Mouse (Mus musculus): ENCODE measurements at regions not wholly inside any gene's neighbourhood (a gene's known extent, or its start where the extent isn't known, plus 50 kb on each side); places are given as distances from the start of the nearest gene placed in this dataset.
"Not testable (repeated sequence)": the region's sequence is repeated elsewhere in the genome, so short reads cannot be mapped to it uniquely, and the experiment has no call there.

DNA sequence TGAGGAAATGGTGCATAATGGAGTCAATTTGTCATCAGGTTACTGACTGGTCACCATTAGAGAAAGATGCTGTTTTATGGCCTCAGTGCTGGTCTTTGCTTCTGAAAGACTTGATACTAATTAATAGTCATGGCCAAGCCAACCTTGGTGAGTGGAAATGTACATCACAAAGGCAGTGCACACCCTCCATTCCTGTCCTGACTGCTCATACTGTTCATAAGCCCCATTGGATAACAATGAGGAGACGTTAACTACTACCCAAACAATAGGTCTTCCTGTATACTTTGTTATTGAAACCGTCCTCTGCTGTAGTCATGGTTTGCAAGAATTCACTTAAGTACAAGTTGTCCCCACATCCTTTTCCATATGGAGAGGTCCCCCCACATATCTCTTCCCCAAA, 605.8 kb upstream of the Slc35b3 start:
- DNase-seq: no peak

GRCm38 (mm10) chr13:39537724-39538440, 577.2 kb upstream of the Slc35b3 start:
- DNase-seq: no peak

DNA sequence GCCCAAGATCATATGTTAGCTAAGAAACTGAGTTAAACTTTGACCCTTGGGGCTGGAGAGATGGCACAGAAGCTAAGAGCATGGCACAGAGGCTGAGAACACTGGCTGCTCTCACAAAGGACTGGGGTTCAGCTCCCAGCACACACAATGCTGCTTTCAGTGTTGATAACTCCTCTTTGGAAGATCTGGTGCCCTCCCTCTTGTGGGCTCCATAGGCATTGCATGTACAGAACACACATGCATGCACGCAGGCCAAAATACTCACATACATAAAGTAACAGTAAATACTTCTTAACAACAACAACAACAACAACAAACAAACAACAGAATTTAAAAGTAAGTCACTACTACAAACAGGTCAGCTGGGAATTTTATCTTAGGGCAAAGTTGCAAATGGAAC, 565.8 kb upstream of the Slc35b3 start:
- DNase-seq: peak; percentile 11 to 36

DNA sequence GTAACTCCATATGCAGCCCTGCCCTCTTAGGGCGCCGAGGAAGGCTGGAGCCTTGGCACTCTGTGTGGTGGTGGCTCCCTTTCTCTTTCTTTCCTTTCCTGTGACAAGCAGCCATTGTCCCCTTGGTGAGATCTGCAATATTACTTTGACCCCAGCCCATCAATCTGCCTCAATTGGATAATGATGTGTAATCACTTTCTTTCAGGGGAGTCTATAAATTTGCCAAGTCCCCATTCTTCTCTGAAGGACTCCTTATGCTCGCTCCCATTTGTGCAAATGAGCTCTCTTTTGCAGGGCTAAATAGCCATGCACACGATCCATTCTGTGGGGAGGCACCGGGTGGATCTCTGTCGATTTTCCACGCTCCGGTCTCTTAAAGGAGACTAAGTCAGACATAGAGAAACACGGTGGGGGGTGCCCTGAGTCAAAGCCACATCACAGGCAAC, 563.2 kb upstream of the Slc35b3 start:
- DNase-seq: peak; percentile 10 to 11

DNA sequence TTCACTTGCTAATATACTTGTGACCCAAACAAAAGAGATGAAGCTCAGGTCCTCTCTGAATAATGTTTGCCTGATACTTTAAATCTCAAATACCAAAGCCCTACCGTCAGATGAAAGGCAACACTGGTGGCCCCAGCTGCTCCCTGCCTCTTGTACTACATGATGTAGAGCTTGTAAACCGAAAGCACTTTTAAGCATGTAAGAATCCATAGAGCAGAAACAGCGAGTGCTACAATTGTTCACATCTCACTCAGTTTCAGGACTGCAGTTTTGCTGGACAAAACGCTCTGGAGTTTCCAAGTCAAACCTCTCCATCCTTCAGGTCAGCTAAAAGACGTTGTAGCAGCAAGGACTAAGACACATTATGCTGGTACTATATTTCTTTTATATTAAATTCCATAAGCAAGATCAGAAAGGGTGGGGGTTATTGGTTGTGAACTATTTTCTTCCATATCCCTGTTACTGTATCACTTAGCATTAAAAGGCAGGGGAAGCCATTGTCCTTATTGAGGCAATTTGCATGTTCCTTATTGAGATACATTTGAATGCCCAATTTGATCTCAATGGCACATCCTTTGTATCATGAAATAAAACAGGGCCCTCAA, 562.7 kb upstream of the Slc35b3 start:
- DNase-seq: no peak

DNA sequence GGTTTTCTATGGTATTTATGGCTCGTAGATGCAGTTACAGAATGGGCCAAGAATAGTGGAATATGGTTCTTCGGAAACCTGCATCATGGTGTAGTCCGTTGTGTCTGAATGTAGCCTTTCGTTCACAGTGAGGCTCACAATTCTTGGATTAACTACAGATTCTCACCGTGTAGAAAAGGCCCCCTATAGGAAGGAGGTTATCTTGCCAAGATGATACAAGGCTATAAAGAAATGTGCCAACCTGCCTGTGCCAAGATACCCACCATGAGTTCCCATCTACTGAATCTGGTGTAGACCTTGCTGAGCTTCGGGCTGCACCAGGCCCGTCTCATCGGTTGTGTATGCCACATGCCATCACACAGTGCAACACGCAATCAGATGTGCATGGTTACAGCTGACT, 560.2 kb upstream of the Slc35b3 start:
- peak; percentile 5 to 61 for DNase-seq

DNA sequence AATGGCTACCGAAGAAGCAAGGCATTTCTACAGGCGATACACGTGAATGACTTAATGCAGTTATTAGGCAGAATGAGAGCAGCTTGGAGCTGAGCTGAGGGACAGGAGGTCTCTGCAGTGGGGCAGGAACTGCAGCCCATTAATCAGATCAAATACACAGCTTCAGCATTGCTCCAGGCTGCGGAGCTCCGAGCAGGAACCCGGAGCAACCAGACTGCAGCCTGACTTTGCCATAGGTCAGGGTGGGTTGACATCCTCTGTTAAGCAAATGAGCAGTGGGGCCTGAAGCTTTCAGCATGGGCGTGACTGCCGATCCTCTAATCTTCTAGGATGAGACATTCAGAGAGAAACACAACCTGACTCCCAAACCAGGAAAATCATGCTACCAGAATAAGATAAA, 555.4 kb upstream of the Slc35b3 start:
- peak in 1 of 2 experiments; percentile 8 for DNase-seq

DNA sequence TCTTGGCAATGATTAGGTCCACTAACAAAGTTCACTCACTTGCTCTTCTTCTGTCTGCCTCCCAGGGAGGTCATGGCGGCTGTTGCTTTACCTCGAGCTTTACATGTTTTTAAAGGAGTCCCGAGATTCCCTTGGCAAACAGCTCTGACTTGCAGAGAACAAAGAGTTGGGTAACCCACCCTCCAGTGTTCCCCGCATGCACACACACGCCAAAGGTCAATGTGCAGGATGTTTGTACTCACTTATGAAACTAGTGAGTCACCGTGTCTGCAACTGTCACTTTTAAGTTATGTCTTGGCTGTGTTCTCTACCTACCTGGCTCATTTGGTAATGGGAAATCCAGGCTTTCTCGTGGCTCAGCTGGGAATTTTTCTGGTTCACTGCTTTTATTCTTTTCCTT, 529.1 kb upstream of the Slc35b3 start:
- DNase-seq: no peak

DNA sequence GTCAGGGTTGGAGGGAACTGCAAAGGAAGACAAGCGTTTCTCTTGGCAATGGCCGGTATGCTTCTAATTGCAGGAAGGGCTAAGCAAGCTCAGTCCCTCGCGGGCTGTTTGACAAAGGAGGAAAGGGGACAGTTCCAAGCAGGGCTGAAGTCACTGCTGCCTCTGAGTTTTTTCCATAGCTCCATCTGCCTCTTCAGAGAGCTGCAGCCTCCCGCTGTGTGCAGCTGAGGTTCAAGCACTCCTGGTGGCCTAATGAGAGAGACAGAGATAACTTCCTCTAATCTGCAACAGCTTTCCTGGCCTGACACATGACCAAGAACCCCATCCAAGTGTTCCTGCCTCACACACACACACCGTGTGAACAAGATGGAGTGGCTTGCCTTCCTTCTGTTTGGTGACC, 511.9 kb upstream of the Slc35b3 start:
- DNase-seq: peak; percentile 25 to 32

DNA sequence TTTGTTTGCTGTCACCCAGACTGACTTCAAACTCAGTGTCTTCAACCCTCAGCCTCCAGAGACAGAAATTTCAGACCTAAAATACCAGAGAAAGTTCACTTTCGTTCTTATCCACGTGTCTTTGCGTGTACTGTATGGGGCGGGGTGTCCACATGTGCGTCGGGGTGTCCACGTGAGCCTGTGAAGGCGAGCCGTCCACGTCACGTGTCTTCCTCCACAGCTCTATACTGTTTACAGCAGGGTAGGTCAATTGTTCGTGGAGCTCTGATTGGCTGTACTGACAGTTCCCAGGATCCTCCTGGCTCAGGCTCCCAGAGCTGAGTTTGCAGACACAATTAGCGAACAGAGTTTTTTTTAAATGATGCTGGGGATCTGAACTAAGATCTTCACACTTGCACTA, 481.1 kb upstream of the Slc35b3 start:
- no peak for DNase-seq

GRCm38 (mm10) chr13:39440907-39441306, 480.2 kb upstream of the Slc35b3 start:
- DNase-seq: peak; percentile 85

DNA sequence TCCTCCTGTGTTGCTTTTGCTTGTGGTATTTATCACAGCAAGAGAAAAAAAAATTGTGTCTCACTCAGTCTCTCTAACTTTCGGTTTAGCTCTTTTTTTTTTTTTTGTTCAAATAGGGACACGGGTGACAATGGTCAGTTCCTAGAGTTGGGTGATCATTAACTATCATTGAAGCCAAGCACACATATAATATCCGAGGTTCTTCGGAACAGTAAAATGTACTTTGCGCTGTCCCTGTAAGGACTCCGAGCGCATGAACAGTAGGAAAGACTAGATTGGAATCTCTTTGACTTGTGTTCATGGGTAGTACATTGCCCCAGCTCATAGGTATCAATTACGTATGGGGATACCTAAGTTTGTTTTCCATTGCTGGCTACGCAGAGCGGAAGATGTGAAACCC, 479.7 kb upstream of the Slc35b3 start:
- no peak for DNase-seq

DNA sequence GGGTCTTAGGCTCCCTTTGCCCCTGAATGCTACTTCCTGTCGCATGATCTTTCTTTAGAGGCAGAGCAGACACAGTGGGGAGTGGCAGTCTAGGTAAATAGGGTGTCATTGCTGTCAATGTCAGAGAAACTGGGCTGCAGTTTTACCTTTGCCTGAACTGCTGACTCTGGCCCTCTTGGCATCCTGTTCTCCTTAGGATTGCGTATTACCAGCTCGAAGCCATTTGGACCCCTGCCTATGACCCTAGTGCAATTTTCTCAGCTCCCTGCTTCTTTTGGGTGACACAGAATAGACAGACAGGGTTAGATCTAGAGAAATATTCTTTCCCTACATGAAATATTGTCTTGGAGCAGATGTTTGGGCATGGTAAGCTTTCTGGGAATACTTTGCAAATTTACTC, 467.3 kb upstream of the Slc35b3 start:
- no peak for DNase-seq

GRCm38 (mm10) chr13:39425944-39426343, 465.3 kb upstream of the Slc35b3 start:
- no peak for DNase-seq

GRCm38 (mm10) chr13:39418127-39418526, 457.5 kb upstream of the Slc35b3 start:
- no peak for DNase-seq

- no peak for DNase-seq
Observed at GRCm38 (mm10) chr13:39411471-39412251, 451.0 kb upstream of the Slc35b3 start.

DNA sequence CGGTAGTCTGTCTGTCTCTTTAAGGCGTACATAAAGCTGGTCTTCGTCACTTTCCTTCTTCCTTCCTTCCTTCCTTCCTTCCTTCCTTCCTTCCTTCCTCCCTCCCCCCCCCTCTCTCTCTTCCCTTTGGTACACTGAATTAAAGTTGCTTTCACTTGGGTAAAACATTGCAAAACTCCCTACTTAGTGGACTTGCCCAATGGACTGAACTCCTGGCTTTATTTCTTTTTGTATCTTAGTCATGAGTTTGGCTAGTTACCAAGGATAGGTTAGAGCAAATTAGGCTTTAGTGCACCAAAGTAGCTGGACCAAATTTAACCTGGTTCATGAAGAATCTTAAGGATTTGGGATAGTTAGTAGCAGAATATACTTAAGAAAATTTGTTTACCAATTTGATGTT, 431.9 kb upstream of the Slc35b3 start:
- DNase-seq: no peak

DNA sequence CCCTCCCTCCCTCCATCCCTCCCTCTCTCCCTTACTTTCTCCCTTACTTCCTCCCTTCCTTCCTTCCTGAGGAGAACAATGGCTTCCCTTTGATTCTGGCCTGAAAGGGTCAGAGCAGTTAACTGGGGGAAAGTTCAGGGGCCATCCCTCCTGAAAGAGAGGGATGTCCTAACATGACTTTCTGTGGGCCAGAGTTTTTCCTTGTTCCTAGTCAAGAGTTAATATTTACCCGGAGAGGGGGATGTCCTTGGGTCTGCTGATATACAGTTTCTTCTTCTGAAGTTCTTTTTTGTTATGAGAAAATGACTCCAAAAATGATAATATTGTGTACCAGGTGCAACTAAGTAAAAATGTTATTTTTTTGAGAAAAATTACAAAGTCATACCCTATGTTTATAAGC, 431.5 kb upstream of the Slc35b3 start:
- not testable (repeated sequence) for DNase-seq

DNA sequence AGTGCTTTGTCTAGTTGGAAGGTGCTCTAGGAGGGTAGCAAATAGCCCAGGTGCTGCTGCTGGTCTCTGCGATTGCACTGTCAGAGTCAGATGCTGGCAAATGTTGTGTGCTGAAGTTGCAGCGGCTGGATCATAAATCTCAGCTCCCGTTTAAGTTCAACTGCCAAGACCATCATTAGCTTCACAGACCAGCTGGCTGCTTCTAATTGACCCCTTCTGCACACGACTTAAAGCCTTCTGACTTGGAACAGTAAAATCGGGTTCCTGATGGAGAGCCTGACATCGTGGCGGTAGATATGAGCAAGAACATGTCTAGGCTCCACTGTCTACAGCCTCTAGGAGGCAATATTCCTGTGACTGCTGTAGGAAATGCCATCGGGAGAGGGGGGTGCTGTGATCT, 416.0 kb upstream of the Slc35b3 start:
- no peak for DNase-seq

- no peak for DNase-seq
Observed at GRCm38 (mm10) chr13:39376269-39376668, 415.6 kb upstream of the Slc35b3 start.

- DNase-seq: peak in 1 of 2 experiments; percentile 15
Observed at GRCm38 (mm10) chr13:39372565-39372964, 411.9 kb upstream of the Slc35b3 start.

GRCm38 (mm10) chr13:39363637-39364036, 403.0 kb upstream of the Slc35b3 start:
- peak in 1 of 2 experiments; percentile 26 for DNase-seq

DNA sequence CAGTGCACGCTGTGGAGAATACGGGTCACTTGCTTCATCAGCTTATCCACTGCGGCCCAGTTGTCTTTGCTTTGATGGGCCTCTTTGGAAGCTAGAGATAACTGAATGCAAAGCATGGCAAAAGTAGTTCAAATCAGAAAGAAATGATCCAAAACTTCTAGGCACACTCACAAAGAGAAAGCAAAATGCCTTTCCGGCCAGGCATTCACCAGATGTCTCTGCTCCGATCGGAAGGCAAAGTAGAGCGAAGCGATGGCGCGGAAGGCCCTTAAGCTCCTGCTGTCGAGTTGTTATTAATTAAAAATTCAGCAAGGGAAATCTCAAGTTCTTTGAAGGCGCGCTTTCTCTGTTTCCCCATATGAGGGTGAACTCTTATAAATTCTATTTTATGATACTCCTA, 401.9 kb upstream of the Slc35b3 start:
- DNase-seq: peak; percentile 34 to 41

- peak; percentile 52 to 69 for DNase-seq
Observed at GRCm38 (mm10) chr13:39351606-39352005, 390.9 kb upstream of the Slc35b3 start.
